Mouse (Mus musculus): Measurements from ENCODE around the gene Card10.

DNA sequence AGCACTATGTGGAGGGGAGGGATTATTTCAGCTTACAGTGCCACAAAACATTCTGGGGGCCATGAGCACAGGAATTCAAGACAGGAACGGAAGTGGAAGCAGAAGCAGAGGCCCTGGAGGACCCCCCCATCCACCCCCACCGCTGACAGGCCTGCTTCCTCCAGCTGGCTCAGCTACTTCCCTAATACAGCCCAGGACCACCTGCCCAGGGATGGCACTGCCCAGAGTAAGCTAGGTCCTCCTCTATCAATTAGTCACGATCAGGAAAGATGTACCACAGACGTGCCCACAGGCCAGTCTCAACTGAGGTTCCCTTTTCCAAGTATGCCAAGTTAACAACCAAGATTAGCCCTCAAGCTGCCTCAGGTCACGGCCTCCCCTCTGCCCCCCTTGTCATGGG lies 48.7 kb downstream of the Card10 start:
- no peak for TF ChIP-seq CTCF (IDR thresholded peaks at IDR 0.05; ENCODE audit: borderline replicate concordance, insufficient read depth, low read length)
- no peak for TF ChIP-seq POLR2A (IDR thresholded peaks at IDR 0.05; ENCODE audit: low read depth, low read length)

Measured in embryonic fibroblast, embryonic 13.5 days (primary cell).